Mouse (Mus musculus): Measurements from ENCODE around the gene Apba3.
A peak's percentile ranks its signal among the peaks of the same experiment; 100 is the strongest.

The Apba3 gene

DNA sequence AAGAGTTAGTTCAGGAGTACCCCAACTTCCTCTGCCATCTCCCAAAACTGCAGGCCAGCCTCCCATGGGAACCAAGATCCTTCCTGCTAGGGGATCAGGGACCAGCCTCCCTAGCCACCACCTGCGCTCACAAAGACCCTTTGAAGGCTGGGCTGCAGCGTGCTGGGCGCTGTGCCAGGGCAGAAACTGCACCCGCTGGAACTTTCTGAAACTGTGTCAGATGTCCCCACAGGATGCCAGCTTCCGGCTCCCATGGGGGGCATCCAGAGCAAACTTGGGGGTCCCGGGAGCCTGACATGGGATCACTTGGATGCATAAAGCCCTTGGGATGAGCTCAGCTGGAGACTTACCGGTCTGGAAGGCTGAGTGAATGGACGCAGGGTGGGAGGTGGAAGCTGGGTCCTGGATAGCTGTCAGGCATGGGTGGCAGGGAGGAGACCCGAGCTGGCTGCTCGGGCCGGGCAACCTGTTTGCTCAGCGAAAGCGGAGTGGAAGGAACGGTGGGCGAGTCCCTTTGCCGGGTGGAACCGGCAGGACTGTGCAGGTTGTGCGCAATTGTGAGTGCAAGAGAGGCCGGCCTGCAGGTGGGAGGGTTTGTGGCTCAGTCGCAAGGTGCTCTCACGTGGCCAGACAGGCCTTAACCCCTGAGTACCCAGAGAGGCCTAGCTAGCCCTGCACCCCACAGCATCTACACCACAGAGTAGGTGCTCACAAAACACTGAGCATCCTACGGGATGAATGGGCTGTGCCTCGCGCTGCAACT, 24.1 kb downstream of the Apba3 start:
- DNase-seq (ENCODE audit: low read depth, low spot score) = no peak

DNA sequence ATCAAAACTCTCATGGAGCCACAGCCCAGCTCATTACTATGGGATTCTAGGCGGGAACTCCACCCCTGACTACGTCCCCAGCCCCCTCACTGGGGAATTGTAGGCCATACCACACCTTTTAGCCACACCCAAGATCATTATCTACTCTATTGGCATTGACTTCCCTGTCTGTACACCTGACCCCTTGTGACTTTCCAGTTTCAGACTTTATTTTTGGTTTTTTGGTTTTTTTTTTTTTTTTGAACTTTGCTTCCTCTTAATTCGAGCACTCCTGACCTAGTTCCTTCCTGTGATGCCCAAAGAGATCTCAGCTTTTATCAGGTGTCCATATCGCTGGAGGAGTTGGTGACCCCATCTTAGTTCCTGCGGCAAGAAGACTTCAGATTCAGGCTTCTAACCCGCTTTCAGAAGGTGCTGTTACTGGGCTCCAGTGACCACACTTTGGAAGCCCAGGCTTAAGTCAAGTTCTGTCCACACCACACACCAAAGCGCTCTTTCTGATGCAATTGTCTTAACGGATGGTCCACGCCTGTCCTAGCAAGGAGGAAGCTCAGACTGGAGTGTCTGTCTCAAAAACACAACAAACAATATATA, 24.8 kb downstream of the Apba3 start, which contains the start of gene Tjp3:
Gene Tjp3 (minus strand): TSS at position 71 of the 594 bp plus-strand sequence.
- DNase-seq (ENCODE audit: low read depth, low spot score) = no peak

DNA sequence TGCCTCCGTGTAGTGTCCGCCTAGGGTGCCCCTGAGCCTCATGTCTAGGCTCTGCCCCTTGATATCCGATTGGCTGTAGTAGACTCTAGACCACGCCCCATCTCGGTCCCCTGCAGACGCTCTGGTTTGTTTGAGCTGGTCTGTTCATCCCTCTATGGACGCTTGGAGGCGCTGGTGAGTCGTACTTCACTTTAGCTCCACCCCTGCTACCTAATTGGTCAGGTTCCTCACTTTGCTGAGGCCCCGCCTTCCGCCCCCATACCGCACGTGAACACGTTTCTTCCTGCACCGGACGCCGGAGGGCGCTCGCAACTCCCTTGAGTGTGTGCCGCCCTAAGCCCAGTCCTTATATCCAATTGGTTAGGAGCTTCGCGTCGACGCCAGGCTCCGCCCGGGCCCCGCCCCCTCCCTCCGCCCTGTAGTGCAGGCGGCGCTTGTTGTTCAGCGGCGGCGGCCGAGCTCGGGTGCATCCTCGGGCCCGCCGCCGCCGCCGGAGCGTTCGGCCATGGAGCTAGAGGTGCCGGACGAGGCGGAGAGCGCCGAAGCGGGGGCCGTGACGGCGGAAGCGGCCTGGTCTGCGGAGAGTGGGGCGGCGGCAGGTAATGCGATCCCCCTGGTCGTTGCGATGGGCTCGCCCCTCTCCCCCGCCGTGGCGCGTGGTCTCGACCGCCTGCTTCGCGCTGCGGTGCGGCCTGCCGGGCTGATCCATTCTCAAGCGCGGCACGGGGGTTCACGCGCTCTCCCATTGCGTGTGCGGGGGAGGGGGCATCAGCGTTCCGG, 26.0 kb downstream of the Apba3 start, which contains the start of gene Pip5k1c:
Gene Pip5k1c (plus strand): TSS at position 410 of the 780 bp plus-strand sequence.
- DNase-seq (ENCODE audit: low read depth, low spot score) = peak; percentile 100

DNA sequence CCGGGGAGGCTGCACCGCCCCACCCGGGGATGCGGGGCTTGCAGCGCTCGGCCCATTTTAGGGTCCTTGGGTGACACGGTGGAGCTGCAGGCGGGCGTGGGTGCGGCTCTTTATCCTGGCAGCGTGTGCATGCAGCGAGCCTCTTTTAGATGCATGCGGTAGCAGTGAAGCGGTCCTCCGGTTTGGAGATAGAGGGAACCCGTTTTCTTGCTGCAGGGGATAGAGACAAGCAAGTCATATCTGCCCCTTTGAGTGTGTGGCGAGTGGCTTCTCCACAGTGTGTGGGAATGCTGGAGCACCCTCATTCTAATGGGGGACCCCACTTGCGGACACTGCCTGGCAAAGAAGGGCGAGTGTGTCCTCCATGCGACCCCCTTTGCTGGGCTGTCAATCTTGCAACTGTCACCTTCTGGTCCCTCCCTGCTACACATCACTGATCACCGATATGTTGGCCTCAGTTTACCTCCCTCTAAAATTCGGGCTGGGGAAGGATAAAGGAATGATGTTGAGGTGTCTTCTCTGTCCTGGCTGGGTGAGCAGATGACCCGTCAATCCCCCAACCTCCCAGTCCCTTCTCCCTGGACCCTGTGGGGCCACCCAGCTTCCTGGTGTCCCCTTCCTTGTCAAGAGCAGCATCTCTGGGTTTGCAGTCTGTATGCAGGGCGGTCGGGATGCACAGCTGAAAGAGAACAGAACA, 26.7 kb downstream of the Apba3 start:
- DNase-seq (ENCODE audit: low read depth, low spot score) = no peak

DNA sequence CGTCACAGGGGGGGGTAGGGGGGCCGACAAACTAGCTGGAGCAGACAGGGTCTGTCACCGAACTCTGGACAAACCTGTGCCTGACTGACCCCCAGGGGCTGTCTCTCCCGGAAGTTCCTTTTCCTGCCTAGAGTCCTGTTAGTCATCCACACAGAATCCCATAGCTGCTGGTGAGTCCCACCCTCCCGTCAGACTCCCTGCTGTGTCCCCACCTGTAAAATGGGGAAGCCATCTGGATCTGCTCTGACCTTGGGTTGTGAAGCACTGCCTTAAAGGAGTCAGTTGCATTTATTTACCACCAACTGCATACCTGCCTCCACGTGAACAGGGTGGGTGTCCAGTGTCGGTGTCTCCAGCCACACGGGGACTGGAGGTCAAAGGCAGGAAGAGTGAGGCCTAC, 27.7 kb downstream of the Apba3 start:
- no peak for DNase-seq (ENCODE audit: low read depth, low spot score)

DNA sequence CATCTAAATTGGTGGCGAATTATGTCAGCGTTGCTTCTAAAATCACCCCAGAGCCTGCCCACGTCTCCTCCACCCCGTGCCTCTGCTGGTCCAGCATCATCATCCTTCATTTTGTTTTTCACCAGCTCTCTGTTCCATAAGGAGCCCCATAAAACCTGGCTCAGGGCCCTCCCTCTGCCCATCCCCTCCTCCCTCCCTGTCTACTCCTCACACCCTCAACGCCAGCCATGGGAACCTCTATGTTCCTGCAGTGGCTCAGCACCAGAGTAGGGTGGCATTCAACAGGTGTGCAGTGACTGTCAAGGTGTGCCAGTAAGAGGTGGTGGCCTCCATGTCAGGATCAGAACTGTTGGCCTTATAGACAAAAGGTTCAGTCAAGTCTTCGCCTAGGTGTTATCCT, 28.4 kb downstream of the Apba3 start:
- no peak for DNase-seq (ENCODE audit: low read depth, low spot score)

DNA sequence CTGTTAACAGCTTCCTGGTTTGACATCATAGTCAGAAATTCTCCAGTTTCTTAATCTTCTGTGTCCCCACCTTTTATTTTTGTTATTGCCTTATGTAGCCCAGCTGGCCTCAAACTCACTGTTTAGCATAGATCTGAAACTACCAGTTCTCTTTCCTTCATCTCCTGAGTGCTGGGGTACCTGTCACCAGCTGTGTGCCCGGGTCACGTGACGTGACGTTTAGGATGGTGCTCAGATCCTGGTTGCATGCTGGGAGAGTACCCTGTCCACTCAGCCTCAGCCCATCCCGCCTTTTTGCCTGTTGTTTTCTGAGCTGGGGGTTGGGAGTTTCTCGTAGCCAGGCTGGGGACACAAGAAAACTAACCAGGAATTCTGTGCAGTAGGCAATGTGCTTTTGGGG, 30.5 kb downstream of the Apba3 start:
- DNase-seq (ENCODE audit: low read depth, low spot score) = no peak

DNA sequence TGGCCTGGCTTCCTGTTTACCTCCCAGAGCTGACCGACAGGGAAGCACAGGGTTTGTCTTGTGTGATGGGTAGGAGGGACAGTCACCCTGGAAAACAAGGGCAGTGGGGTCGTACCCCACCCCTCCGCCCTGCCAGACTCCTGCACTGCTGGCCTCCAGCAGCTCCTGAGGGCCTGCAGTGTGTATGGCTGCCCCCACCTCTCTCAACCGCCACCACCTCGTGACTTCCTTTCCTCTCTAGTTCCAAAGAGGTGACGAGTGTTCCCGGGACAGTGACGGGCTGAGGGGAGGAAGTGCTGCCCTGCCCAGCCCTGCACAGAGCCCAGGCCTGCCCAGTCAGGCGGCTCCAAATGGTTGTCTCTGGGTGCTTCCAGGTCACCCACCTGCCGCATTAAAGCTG, 31.1 kb downstream of the Apba3 start:
- DNase-seq (ENCODE audit: low read depth, low spot score) = no peak

DNA sequence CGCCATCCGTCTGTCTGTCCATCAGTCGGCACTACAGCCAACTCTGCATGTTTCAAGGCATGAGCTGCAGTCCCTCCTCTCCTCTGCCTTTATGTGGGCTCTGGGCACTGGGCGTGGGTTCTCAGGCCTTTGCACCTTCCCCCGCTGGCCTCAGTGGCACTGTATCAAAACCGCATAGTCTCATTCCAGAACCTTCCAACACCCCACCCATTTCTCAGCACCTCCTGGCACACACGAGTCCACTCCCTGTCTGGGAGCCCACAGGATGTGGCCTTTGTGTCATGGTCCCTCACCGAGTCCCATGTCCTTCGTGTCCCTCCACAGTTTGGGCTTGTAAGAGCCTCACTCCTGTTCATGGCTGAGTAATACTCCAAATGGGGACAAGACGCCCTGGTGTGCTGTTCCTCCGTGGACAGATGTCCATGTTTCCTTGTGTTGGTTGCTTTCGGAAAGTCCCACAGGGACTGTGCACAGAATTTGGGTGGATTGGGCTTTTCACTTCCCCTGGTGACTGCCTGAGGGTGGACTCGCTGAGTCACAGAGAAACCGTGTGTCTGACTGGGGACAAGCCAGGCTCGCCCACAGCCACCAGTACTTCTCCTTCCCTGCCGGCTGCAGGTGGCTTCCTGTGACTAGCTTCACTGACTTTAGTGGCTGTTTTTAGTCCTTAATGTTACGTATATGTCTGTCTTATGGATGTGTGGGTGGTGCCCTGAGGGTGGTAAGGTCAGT, 31.8 kb downstream of the Apba3 start:
- DNase-seq (ENCODE audit: low read depth, low spot score) = no peak

DNA sequence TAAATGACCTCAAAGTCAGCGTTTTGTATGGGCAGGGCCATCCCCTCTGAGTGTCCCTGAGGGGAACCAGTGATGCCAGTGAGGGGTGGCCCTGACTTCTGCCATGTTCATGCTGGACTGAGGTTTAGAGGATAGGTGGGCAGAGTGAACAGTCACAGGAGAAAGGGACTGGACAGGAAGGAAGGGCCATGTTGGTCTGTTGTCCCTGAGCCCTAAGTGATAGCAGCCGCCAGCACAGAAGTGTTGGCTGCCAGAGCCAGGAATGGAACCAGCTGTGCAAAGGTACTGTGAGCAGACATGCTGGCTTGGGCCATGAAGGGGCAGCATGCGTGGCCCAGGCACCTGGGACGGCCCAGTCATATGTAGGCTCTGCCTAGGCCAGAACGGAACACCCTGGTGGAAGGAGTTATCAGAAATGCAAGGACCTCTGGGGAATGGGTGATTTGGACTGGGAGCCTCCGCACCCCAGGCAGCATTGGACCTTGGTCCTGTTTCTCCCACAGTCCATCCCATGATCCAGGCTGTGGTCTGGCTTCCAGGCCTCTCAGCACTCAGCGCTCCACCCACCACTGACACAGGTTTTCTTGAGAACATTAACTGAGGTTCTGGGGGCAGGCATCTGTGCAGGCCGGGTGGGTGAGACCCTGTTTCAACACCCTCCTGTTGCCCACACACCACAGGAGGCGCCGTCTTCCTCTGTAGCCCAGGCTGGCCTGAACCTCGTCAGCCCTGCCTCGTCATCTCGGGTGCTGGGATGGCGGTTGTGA, 33.0 kb downstream of the Apba3 start:
- no peak for DNase-seq (ENCODE audit: low read depth, low spot score)

DNA sequence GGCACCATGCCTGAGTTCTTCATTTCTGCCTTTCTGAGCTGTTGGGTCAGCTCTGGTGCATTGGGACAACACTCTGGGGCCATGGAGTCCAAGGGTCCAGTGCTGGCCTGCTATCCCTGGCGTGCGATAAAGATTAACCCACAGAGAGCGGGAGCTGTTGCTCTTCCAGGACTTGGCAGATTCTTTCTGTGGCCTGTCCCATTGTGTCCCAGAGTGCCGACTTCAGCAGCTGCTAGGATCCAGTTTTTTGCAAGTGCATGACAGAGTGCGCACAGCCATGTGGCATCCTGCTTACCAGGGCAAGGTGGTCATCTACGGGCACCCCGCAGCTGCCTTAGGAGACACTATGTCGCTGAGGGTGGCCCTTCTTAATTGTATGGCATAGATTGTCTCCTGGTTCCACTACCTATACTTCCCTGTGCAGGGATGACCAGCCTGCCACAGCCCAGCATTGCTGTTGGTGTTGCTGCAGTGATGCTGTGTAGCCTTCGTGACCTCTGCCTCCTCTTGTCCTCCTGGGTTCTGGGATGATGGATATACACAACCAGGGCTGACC, 33.7 kb downstream of the Apba3 start:
- DNase-seq (ENCODE audit: low read depth, low spot score) = no peak

DNA sequence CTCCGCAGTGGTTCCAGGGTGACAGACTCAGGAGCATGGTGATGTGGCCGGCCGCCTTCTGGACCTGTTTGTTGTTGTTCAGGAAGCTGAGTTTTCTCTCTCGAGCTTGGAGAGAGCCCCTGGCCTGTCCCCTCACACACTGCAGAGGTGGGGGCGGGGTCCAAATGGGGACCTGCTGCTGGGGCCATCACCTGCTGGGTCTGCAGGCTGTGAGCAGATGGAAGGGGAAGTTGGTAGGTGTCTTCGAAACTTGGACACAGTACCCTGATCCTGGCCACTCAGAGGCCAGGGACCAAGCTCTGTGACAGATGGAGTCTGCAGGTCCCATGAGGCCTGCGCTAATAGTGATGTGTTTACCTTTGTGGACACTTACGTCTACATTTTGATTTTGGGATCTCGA, 34.6 kb downstream of the Apba3 start:
- no peak for DNase-seq (ENCODE audit: low read depth, low spot score)

DNA sequence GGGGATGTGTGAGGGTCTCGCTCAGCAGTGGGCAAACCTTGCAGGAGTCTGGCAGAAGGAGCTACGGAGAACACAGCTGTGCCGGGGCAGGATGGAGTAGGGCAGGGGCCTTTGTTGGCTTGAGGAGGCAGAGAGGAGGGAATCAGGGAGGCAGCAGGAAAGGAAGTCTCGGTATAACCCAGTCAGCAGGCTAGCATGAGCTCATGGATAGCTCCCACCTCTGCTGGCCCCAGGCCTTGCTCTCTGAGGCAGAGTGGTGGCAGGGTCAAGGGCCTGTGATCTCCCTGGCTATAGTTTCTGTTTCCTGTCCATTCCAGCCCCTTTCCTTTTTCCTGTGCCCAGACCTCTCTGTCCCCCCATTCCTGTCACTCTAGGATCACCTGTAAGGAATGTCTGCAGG, 35.5 kb downstream of the Apba3 start:
- DNase-seq (ENCODE audit: low read depth, low spot score) = no peak

DNA sequence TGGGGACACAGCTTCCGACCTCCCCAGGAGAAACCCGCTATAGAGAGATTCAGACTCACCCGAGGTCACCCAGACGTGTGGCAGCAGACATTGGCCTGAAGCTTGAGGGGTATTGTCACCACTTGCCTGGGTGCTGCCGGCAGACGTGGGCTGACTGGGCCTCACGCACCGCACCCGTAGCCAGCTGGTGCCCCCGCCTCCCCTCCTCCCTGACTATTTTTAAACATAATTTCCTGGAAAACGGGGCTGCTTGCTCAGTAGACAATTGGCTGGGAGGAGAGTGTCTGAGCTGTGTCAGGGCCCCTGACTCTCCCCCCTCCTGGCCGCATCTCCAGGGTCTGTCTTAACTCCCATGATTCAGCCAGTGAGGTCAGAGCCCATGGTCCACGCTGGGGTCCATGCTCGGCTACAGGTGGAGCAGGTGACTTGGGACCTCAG, 36.0 kb downstream of the Apba3 start:
- no peak for DNase-seq (ENCODE audit: low read depth, low spot score)

DNA sequence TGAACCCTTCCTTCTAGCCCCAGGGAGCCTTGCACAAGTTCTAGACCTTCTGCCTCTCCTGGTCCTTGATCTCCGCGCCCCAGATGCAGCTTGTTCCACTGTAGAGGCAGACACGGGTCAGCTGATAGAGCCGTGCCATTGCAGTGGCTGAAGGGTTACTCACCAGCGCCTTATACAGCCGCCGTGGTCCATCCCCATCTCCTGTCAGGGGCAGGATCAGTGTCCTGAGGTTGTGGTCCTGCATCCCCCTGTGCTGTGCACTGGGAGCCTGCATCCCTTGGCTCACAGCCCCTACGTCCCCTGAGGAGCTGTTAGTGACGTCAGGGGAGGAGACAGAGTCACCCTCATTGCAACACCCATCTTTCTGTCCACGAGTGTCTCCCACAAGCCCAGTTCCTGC, 36.5 kb downstream of the Apba3 start:
- no peak for DNase-seq (ENCODE audit: low read depth, low spot score)

DNA sequence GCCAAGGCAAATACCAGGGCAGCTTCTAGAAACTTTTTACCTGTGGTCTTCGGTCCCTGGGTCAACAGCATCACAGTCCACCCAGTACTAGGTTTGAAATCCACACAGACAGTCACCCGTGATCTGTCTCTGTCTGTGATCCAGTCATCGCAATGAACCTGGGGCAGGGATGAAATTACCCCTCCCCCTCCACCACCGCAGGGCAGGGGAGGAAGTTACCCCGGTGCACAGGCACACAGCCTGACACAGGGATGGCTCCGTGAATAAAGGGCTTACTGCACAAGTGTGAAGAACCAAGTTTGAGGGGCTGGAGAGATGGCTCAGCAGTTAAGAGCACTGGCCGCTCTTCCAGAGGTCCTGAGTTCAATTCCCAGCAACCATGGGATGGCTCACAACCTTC, 37.0 kb downstream of the Apba3 start:
- no peak for DNase-seq (ENCODE audit: low read depth, low spot score)

DNA sequence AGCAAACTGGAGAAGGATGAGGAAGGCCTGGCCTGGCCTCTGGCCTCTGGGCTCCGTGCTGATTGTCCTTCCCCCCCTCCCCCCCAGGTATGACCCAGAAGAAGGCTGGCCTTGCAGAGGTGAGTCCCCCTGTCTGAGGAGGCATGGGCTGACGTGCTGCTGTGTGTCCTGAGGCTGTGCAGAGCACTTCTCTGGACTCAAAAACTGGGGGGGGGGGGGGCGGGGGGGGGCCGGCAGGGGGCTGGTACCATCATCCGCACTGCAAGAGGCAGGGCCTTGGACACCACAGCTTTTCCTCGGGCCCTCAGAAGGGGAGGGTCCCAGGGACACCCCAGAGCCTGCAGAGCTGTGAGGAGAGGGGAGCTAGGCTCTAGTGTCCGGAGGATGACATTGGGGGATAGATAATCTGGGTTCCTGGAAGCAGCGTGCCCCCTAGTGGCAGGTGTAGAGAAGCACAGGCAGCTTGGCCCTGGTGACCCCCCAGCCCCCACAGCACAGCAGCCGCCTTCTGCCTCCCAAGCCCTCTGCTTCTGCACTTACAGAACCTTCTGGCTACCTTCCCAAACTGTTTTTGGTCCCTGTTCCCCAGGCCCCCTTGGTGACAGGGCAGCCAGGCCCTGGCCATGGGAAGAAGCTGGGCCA, 38.0 kb downstream of the Apba3 start:
- no peak for DNase-seq (ENCODE audit: low read depth, low spot score)

DNA sequence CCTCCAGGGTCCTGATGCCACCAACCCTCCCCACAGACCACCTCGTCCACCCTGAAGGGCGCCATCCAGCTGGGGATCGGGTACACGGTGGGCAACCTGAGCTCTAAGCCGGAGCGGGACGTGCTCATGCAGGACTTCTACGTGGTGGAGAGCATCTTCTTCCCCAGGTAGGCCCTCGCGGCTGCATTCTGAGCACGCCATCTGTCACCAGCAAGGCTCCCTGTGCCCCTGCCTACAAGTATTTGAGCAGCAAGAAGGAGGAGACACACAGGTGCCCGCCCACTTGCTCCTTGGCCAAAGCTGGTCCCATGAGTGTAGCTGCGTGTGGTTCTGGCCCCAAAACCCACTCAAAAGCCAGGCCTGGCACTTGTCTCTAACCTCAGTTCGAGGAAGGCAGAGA, 38.9 kb downstream of the Apba3 start:
- DNase-seq (ENCODE audit: low read depth, low spot score) = no peak

DNA sequence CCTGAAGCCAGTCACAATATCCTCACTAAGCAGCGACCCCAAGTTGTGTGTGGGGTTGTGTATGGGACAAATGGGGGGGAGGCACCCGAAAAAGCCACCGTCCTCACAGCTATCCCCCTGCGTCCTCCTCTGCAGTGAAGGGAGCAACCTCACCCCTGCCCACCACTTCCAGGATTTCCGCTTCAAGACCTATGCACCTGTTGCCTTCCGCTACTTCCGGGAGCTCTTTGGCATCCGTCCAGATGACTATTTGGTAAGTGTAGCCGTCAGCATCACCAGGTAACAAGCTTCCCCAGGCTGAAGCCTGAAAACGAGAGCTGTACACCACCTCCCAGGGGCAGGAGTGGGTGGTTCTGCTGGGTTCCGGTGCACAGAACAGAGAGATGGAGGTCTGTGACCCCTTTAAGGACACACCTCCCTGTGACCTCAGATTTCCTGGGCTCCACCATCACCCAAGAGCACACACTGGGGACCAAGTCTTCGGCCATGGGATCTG, 39.5 kb downstream of the Apba3 start:
- DNase-seq (ENCODE audit: low read depth, low spot score) = no peak
